Comparison of ENCODE assay signal across 7 mouse cellular contexts in the genomic region with DNA sequence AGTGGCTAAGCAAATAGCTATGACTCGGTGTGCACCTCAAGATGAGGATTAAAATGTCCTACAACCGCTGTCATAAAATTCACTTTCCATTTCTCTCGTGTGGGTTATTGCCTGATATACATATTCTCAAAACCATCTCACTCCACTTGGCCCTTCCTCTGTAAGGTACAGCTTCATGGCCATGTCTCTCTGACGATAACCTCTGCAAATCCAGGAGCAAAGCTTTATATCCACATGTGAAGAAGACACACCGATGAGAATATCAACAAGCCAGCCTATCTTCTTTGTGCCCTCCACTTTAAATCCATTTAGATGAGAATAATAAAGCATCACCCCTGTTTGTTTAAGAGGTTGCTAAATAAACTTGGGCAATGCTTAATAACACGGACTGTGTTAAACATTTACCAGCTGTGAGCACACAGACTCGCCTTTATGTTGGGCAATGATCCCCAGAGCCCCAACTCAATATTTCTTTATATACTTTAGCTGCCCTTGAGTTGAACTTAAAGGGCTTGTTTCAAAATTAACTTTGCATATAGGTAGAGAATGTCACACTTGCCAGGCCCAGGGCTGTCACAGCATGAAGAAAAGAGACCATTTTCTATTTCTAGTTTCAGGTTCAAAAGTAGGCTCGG.
DNase-seq lines count a peak whose midpoint lies in the region; ATAC-seq and TF ChIP-seq lines count a peak whose summit lies in the region.

No protein-coding gene starts in this region.

- WGBS in lung, embryonic 15.5 days: 24% methylated on average over 8 of the region's 8 CpGs
- 42% methylated on average over 8 of the region's 8 CpGs for WGBS in lung, adult 2 months
- WGBS in intestine, embryonic 16.5 days: 23% methylated on average over 8 of the region's 8 CpGs

- no peak overlapping the region for H3K9ac ChIP-seq in lung, embryonic 15.5 days
- H3K9ac ChIP-seq in intestine, embryonic 16.5 days (ENCODE audit: low read depth, low read length): no peak overlapping the region

- H3K4me3 ChIP-seq in lung, embryonic 15.5 days: no peak overlapping the region
- no peak overlapping the region for H3K4me3 ChIP-seq in lung, adult 2 months (replicated peaks; ENCODE audit: extremely low read depth, low read depth, low read length)
- H3K4me3 ChIP-seq in intestine, embryonic 16.5 days (ENCODE audit: low read length): no peak overlapping the region

- no peaks in the 10 kb centered on the region for H3K36me3 ChIP-seq in lung, embryonic 15.5 days
- no peaks in the 10 kb centered on the region for H3K36me3 ChIP-seq in intestine, embryonic 16.5 days (ENCODE audit: control insufficient read depth, insufficient read depth, low read length)

- no peaks in the 10 kb centered on the region for H3K27me3 ChIP-seq in lung, embryonic 15.5 days
- no peaks in the 10 kb centered on the region for H3K27me3 ChIP-seq in intestine, embryonic 16.5 days (replicated peaks; ENCODE audit: control insufficient read depth, insufficient read depth, low read length)

- ATAC-seq in lung, embryonic 15.5 days (ENCODE audit: borderline replicate concordance, extremely low read depth, low FRiP score, low TSS enrichment): peak; percentile 76
- ATAC-seq in intestine, embryonic 16.5 days: peak; percentile 90

- peak overlapping the region; percentile 84 for H3K27ac ChIP-seq in lung, embryonic 15.5 days
- H3K27ac ChIP-seq in intestine, embryonic 16.5 days (ENCODE audit: low read length): peak overlapping the region; percentile 58

- no peak for DNase-seq in lung, adult 2 months
- peak; percentile 16 for DNase-seq in lung, postnatal 25 days (ENCODE audit: low spot score)
- DNase-seq in urinary bladder, adult 18-20 months (ENCODE audit: low spot score in 2 of 2): no peak
- no peak for DNase-seq in layer of hippocampus, adult 11-12 months (ENCODE audit: low spot score)
- DNase-seq in thymus, postnatal 36 days: no peak

- peak overlapping the region; percentile 28 for H3K4me2 ChIP-seq in lung, embryonic 15.5 days
- no peak overlapping the region for H3K4me2 ChIP-seq in intestine, embryonic 16.5 days (ENCODE audit: low read depth, low read length)

- TF ChIP-seq POLR2A in lung, adult 2 months (IDR thresholded peaks at IDR 0.05; ENCODE audit: borderline replicate concordance, extremely low read depth, low read depth, low read length): no peak

- no peaks in the 10 kb centered on the region for H3K9me3 ChIP-seq in lung, embryonic 15.5 days
- no peaks in the 10 kb centered on the region for H3K9me3 ChIP-seq in intestine, embryonic 16.5 days (ENCODE audit: control insufficient read depth, low read length)

- TF ChIP-seq CTCF in lung, adult 2 months (IDR thresholded peaks at IDR 0.05; ENCODE audit: insufficient read depth, low read length): no peak

- H3K4me1 ChIP-seq in lung, embryonic 15.5 days: peaks cover 43% of the 10 kb centered on the region
- H3K4me1 ChIP-seq in lung, adult 2 months (ENCODE audit: control insufficient read depth, insufficient read depth, low read length): peaks cover 10% of the 10 kb centered on the region
- peaks cover 16% of the 10 kb centered on the region for H3K4me1 ChIP-seq in intestine, embryonic 16.5 days (ENCODE audit: control insufficient read depth, insufficient read depth, low read length)
